Mouse (Mus musculus) cerebellum, adult 8-10 months (tissue): ENCODE data around the gene Tmem259.

Experiments
- DNase-seq: peaks from one replicate; pipeline ENCODE4 v3.0.0; 2022

Gene Tmem259

GRCm38 (mm10) chr10:79984195-79984816 is at the start of gene Tmem259:
TSS of gene Tmem259 (minus strand) at chr10:79984330.
- peak; percentile 82 for DNase-seq

- no peak for DNase-seq
Measured at GRCm38 (mm10) chr10:80032799-80033480, 48.8 kb upstream of the Tmem259 start.

GRCm38 (mm10) chr10:80030736-80031135 is 46.6 kb upstream of the Tmem259 start:
- no peak for DNase-seq

GRCm38 (mm10) chr10:80030191-80030590 is 46.1 kb upstream of the Tmem259 start:
- no peak for DNase-seq

GRCm38 (mm10) chr10:80028521-80028846 is 44.4 kb upstream of the Tmem259 start:
- no peak for DNase-seq

- no peak for DNase-seq
Measured at GRCm38 (mm10) chr10:80027681-80028520, 43.8 kb upstream of the Tmem259 start.

- DNase-seq, result no peak
Measured at GRCm38 (mm10) chr10:80025889-80026288, 41.8 kb upstream of the Tmem259 start.

GRCm38 (mm10) chr10:80025463-80025862 is 41.3 kb upstream of the Tmem259 start:
- no peak for DNase-seq

GRCm38 (mm10) chr10:80025044-80025347 is 40.9 kb upstream of the Tmem259 start:
- DNase-seq, result no peak

- DNase-seq, result no peak
Measured at GRCm38 (mm10) chr10:80024229-80025043, 40.3 kb upstream of the Tmem259 start.

GRCm38 (mm10) chr10:80023758-80024157 is 39.6 kb upstream of the Tmem259 start:
- no peak for DNase-seq

GRCm38 (mm10) chr10:80022806-80023205 is 38.7 kb upstream of the Tmem259 start:
- no peak for DNase-seq

- no peak for DNase-seq
Measured at GRCm38 (mm10) chr10:80022164-80022563, 38.0 kb upstream of the Tmem259 start.

- DNase-seq, result no peak
Measured at GRCm38 (mm10) chr10:80021320-80021641, 37.2 kb upstream of the Tmem259 start.

- DNase-seq, result no peak
Measured at GRCm38 (mm10) chr10:80020603-80021319, 36.6 kb upstream of the Tmem259 start.

- no peak for DNase-seq
Measured at GRCm38 (mm10) chr10:80020191-80020590, 36.1 kb upstream of the Tmem259 start.

GRCm38 (mm10) chr10:80019471-80020131 is 35.5 kb upstream of the Tmem259 start:
- no peak for DNase-seq

GRCm38 (mm10) chr10:80018739-80019297 is 34.7 kb upstream of the Tmem259 start:
- DNase-seq, result no peak

GRCm38 (mm10) chr10:80017771-80018170 is 33.6 kb upstream of the Tmem259 start:
- no peak for DNase-seq

GRCm38 (mm10) chr10:80017361-80017760 is 33.2 kb upstream of the Tmem259 start:
- DNase-seq, result no peak

- no peak for DNase-seq
Measured at GRCm38 (mm10) chr10:80016931-80017330, 32.8 kb upstream of the Tmem259 start.

GRCm38 (mm10) chr10:80016511-80016910 is 32.4 kb upstream of the Tmem259 start, which contains the start of gene Arhgap45:
TSS of gene Arhgap45 (plus strand) at chr10:80016653.
- no peak for DNase-seq
